Mouse (Mus musculus): ENCODE data around the gene Fer.

DNA sequence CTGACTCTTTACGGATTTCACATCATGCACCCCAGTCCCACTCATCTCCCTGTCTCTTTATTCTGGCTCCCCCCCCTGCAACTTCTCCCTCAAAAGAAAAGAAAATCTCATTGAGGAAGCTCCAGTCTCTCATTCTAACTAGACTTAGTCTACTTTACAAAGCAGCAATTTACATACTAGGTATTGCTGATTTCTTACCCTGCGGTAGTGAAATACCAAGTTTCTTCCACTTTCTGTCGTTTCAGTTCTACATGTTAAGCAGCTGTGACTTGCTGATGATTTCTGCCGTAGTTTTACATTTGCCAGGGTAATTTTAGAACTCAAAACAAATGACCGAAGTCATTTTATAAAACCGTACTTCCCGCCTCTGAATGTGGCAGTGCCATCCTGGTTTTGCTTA, 8.9 kb downstream of the Fer start:
- TF ChIP-seq POLR2A (IDR thresholded peaks at IDR 0.05; ENCODE audit: low read depth, low read length) (no peak), CTCF (IDR thresholded peaks at IDR 0.05; ENCODE audit: extremely low read depth, insufficient read depth, insufficient read length, insufficient replicate concordance) (no peak)

Measured in spleen, adult 2 months (tissue).